Mouse (Mus musculus) embryonic facial prominence, embryonic 12.5 days (tissue): ENCODE results near the gene Eps8. TPM values are rescaled to one million over a fixed set of nuclear protein-coding genes. Genes with fewer than 3 reads are reported as not detected.
"Not testable (repeated sequence)": the region's sequence is repeated elsewhere in the genome, so short reads cannot be mapped to it uniquely, and the experiment has no call there.

Experiments
- ATAC-seq: fragments of 200-750 bp; cut with Nextera tagmentation; 2 replicates; pipeline ENCODE4 v1.8.0; 2017; ENCODE audit not compliant: insufficient number of reproducible peaks, insufficient read depth, low FRiP score, low TSS enrichment
- H3K27ac ChIP-seq: fragments of 300-500 bp; sonication (generic); 2 replicates; pipeline ENCODE4 v1.5.1; 2016; ENCODE audit warnings: mild to moderate bottlenecking
- H3K27me3 ChIP-seq: fragments of 300-500 bp; sonication (generic); 2 replicates; pipeline ENCODE4 v1.6.1; 2016; ENCODE audit warnings: mild to moderate bottlenecking, moderate library complexity
- H3K36me3 ChIP-seq: fragments of 300-500 bp; sonication (generic); 2 replicates; pipeline ENCODE4 v1.6.1; 2016; ENCODE audit warnings: mild to moderate bottlenecking
- H3K4me1 ChIP-seq: fragments of 300-500 bp; sonication (generic); 2 replicates; pipeline ENCODE4 v1.6.1; 2016
- H3K4me2 ChIP-seq: fragments of 300-500 bp; sonication (generic); replicated peaks from 2 replicates; pipeline ENCODE4 v1.6.1; 2016; ENCODE audit warnings: mild to moderate bottlenecking, moderate library complexity
- H3K4me3 ChIP-seq: fragments of 300-500 bp; sonication (generic); 2 replicates; pipeline ENCODE4 v1.5.1; 2016; ENCODE audit warnings: mild to moderate bottlenecking
- H3K9ac ChIP-seq: fragments of 300-500 bp; sonication (generic); 2 replicates; pipeline ENCODE4 v1.6.1; 2016; ENCODE audit warnings: mild to moderate bottlenecking, moderate library complexity
- H3K9me3 ChIP-seq: fragments of 300-500 bp; sonication (generic); 2 replicates; pipeline ENCODE4 v1.6.1; 2016; ENCODE audit warnings: mild to moderate bottlenecking, moderate library complexity
- WGBS: fragments of 180-500 bp; shearing (Covaris S2); methylation state at CpG from one replicate; pipeline ENCODE4 v1.1.7; 2016; 5-methylcytosine and 5-hydroxymethylcytosine counted together
- polyA plus RNA-seq: library from polyadenylated mRNA; unstranded; fragments of >200 nt; fragmentation: Nextera tagmentation; extraction: Ambion mirVana; gene quantifications from 2 replicates; pipeline ENCODE4 v1.2.1, GENCODE M21; 2016

Eps8 gene
- polyA plus RNA-seq, 1 experiment from 2014 or later: 22.3 TPM

DNA sequence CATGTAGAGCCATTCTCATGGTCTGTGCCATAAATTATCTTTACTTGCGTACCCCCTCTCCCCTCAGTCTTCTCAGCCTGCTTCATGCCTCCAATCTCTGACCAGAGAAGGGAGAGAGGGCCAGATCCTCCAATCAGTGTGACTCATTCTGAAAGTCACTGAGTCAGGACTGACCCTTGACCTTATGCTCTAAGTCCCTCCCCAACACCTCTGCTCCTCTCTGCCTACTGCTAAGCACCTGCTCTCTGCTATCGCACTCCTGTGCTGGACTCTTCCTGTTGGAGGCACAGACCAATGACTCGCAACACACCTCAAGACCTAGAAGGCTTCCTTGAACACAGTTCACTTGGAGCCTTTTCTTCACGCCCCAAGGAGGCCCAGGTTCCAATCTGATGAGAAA lies 162.1 kb downstream of the Eps8 start:
- Histone ChIP-seq H3K4me1 (no peaks in the 10 kb centered on the region), H3K4me3 (no peak overlapping the region), H3K27me3 (no peaks in the 10 kb centered on the region), H3K9me3 (no peaks in the 10 kb centered on the region), H3K27ac (no peak overlapping the region), H3K9ac (no peak overlapping the region), H3K4me2 (no peak overlapping the region), H3K36me3 (no peaks in the 10 kb centered on the region)
- no peak for ATAC-seq
- 93% methylated on average over 4 of the region's 4 CpGs for WGBS

DNA sequence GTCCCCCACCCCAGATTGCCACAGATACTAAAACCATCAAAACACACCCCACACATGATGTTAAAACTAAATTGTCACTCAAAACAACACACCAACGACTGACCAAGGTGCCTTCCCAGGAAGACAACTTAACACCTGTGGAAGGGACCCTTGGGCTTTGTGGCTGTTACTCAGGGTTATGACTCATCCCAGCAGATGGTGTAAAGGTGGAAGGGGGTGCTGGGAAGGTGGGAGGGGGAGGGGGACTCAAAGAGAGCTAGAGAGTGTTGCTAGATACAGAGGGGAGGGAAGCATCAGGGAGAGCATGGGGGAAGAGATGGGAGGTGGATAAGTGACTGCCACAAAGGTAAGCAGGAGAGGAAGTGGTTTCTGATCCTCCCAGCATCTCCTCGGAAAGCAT lies 163.0 kb downstream of the Eps8 start:
- ATAC-seq: no peak
- no peaks in the 10 kb centered on the region for H3K36me3 ChIP-seq
- H3K4me2 ChIP-seq: no peak overlapping the region
- no peaks in the 10 kb centered on the region for H3K27me3 ChIP-seq
- no peak overlapping the region for H3K4me3 ChIP-seq
- H3K9me3 ChIP-seq: no peaks in the 10 kb centered on the region
- H3K27ac ChIP-seq: no peak overlapping the region
- no peak overlapping the region for H3K9ac ChIP-seq
- 60% methylated on average over 2 of the region's 2 CpGs for WGBS
- no peaks in the 10 kb centered on the region for H3K4me1 ChIP-seq

GRCm38 (mm10) chr6:137490115-137490514 lies 164.6 kb downstream of the Eps8 start:
- no peaks in the 10 kb centered on the region for H3K36me3 ChIP-seq
- H3K27ac ChIP-seq: no peak overlapping the region
- no peaks in the 10 kb centered on the region for H3K27me3 ChIP-seq
- no peaks in the 10 kb centered on the region for H3K4me1 ChIP-seq
- no peak overlapping the region for H3K4me3 ChIP-seq
- no peaks in the 10 kb centered on the region for H3K9me3 ChIP-seq
- no peak overlapping the region for H3K9ac ChIP-seq
- ATAC-seq: no peak
- H3K4me2 ChIP-seq: no peak overlapping the region
- WGBS: 89% methylated on average over 14 of the region's 14 CpGs

DNA sequence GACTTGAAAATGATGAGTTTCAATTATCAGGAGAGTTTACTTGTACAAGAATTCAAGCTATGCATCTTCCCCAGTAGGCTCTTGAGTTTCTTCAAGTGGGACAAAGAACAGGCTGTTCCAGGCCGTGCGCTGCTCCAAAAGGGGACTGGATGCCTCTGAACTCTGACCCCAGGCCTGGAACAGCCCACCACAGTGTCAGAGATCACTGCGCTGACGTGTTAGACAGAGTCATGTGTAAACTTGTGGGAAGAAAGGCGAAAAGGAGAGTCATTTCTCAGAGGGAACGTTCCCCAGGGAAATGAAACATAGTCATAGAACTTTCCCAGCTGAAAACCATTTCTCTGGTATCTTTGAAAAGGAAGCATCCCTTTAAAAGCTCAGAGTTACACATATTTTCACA lies 167.2 kb downstream of the Eps8 start:
- no peaks in the 10 kb centered on the region for H3K36me3 ChIP-seq
- no peaks in the 10 kb centered on the region; the same call in 1 of the 2 replicates for H3K27me3 ChIP-seq
- H3K4me3 ChIP-seq: no peak overlapping the region
- no peak overlapping the region for H3K27ac ChIP-seq
- no peak for ATAC-seq
- H3K4me1 ChIP-seq: no peaks in the 10 kb centered on the region
- no peak overlapping the region for H3K4me2 ChIP-seq
- WGBS: 24% methylated on average over 6 of the region's 6 CpGs
- H3K9me3 ChIP-seq: no peaks in the 10 kb centered on the region
- H3K9ac ChIP-seq: no peak overlapping the region

DNA sequence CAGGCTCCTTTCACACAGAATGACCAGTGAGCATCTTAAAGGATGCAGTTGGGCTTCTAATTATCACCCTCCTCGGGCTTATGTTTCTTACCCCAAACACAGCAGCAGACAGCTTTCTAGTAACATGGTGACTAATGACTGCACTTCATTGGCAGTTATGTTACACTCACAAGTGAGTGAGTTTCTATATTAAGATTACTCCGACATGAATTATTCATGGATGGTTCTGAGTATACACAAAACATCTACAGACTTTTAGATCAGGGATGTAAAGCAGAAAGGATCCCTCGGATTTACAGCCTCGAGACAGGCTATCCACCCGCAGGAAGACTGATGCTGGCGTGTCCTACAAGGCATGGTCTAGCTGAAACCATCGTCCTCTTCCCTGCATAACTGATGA lies 171.8 kb downstream of the Eps8 start:
- Histone ChIP-seq H3K9me3 (no peaks in the 10 kb centered on the region), H3K27me3 (no peaks in the 10 kb centered on the region; the same call in 1 of the 2 replicates), H3K4me3 (no peak overlapping the region), H3K4me1 (no peaks in the 10 kb centered on the region), H3K4me2 (no peak overlapping the region), H3K27ac (no peak overlapping the region), H3K9ac (no peak overlapping the region), H3K36me3 (peaks cover 4% of the 10 kb centered on the region; the same call in 1 of the 2 replicates)
- WGBS: 81% methylated on average over 7 of the region's 7 CpGs
- no peak for ATAC-seq

- not testable (repeated sequence) for H3K9me3 ChIP-seq, H3K4me2 ChIP-seq, H3K27me3 ChIP-seq, H3K9ac ChIP-seq, ATAC-seq, H3K4me3 ChIP-seq, H3K36me3 ChIP-seq, H3K27ac ChIP-seq
- 96% methylated on average over 5 of the region's 5 CpGs for WGBS
- H3K4me1 ChIP-seq: peaks cover 10% of the 10 kb centered on the region
Measured at GRCm38 (mm10) chr6:137475695-137476094, 179.0 kb downstream of the Eps8 start.

DNA sequence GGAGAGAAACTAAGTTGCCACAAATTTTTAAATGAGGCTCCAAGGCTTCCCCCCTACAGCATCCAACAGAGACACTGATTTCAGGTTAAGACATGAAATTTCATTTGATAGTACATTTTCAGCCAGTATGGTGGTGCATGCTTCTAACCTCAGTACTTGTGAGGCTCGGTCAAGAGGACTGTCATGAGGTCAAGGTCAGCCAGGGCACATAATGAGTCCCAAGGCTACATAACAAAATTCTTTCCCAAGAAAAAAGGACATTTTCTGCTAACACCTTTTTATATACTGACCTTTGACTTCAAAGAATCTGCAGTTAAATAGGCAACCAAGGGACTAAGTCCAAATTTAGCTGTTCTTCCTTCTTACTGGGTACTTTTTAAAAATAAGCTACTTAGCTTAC lies 181.2 kb downstream of the Eps8 start:
- H3K4me2 ChIP-seq: no peak overlapping the region
- 45% methylated on average over 1 of the region's 1 CpGs for WGBS
- H3K27me3 ChIP-seq: no peaks in the 10 kb centered on the region
- 0 out of 2 replicates have a peak, but pooled peaks cover 3% of the 10 kb centered on the region for H3K9me3 ChIP-seq
- no peak overlapping the region for H3K4me3 ChIP-seq
- H3K27ac ChIP-seq: no peak overlapping the region
- no peak overlapping the region for H3K9ac ChIP-seq
- ATAC-seq: no peak
- no peaks in the 10 kb centered on the region for H3K36me3 ChIP-seq
- peaks cover 14% of the 10 kb centered on the region for H3K4me1 ChIP-seq

DNA sequence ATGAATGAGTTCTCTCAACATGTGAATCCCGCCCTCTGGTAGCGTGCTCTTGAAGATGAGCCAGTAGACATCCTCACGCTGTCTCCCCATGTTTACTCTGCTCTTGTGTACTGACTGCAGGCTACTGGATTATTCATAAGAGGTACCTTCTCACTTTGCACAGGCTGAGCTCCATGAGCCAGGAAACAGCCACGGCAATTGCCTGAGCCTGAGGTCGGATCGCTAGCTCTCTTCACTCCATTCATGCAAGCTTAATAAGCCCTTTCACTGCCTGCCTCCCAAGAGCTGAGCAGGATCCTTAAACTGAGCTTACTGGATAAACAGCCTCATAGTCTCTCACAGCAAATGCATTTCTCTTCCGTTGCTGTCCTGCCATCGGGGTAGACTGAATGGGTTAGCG lies 182.5 kb downstream of the Eps8 start:
- ATAC-seq: no peak

GRCm38 (mm10) chr6:137470901-137471598 lies 183.6 kb downstream of the Eps8 start:
- Histone ChIP-seq H3K9ac (no peak overlapping the region), H3K27ac (peak overlapping the region; percentile 65), H3K4me3 (no peak overlapping the region), H3K36me3 (no peaks in the 10 kb centered on the region), H3K4me2 (no peak overlapping the region), H3K9me3 (0 out of 2 replicates have a peak, but pooled peaks cover 3% of the 10 kb centered on the region), H3K4me1 (peaks cover 14% of the 10 kb centered on the region), H3K27me3 (no peaks in the 10 kb centered on the region)
- WGBS: 33% methylated on average over 11 of the region's 11 CpGs
- ATAC-seq: peak; percentile 79

More for the DNA sequence above, 182.5 kb downstream of the Eps8 start:
- Histone ChIP-seq H3K36me3 (no peaks in the 10 kb centered on the region), H3K4me2 (no peak overlapping the region), H3K27ac (no peak overlapping the region), H3K4me3 (no peak overlapping the region), H3K9me3 (0 out of 2 replicates have a peak, but pooled peaks cover 3% of the 10 kb centered on the region), H3K9ac (no peak overlapping the region), H3K4me1 (peaks cover 14% of the 10 kb centered on the region), H3K27me3 (no peaks in the 10 kb centered on the region)
- WGBS: 74% methylated on average over 9 of the region's 9 CpGs

DNA sequence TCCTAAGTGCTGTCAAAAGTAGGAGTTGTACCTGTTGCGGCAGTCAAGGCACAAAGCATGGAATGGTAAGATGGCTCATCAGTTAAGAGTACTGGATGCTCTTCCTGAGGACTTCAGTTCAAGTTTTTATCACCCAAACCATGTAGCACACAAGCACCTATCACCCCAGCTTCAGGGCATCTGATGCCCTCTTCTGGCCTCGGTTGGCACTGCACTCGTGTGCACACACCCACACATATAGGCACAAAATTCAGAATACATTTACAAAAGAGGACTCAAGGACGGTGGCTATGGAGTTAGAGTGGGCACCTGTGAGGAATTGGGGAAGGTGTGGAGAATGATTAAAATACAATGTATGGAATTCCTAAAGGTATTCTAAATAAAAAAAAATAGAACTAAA lies 185.1 kb downstream of the Eps8 start:
- Histone ChIP-seq H3K4me1 (peaks cover 18% of the 10 kb centered on the region), H3K36me3 (no peaks in the 10 kb centered on the region), H3K27me3 (no peaks in the 10 kb centered on the region), H3K4me3 (no peak overlapping the region), H3K27ac (no peak overlapping the region), H3K4me2 (no peak overlapping the region), H3K9ac (no peak overlapping the region), H3K9me3 (no peaks in the 10 kb centered on the region)
- WGBS: 94% methylated on average over 4 of the region's 4 CpGs
- no peak for ATAC-seq

- Histone ChIP-seq H3K9me3 (no peaks in the 10 kb centered on the region), H3K4me1 (peaks cover 18% of the 10 kb centered on the region), H3K9ac (no peak overlapping the region), H3K27me3 (no peaks in the 10 kb centered on the region), H3K4me3 (no peak overlapping the region), H3K27ac (no peak overlapping the region), H3K36me3 (no peaks in the 10 kb centered on the region), H3K4me2 (no peak overlapping the region)
- WGBS: 92% methylated on average over 3 of the region's 3 CpGs
- no peak for ATAC-seq
Measured at GRCm38 (mm10) chr6:137467696-137468095, 187.0 kb downstream of the Eps8 start.

GRCm38 (mm10) chr6:137466256-137466655 lies 188.4 kb downstream of the Eps8 start:
- 78% methylated on average over 2 of the region's 2 CpGs for WGBS
- Histone ChIP-seq H3K4me3 (no peak overlapping the region), H3K36me3 (no peaks in the 10 kb centered on the region), H3K27ac (no peak overlapping the region), H3K9me3 (no peaks in the 10 kb centered on the region), H3K27me3 (no peaks in the 10 kb centered on the region), H3K4me1 (peaks cover 13% of the 10 kb centered on the region), H3K4me2 (no peak overlapping the region), H3K9ac (no peak overlapping the region)
- no peak for ATAC-seq
